Mouse (Mus musculus) kidney, embryonic 16.5 days (tissue): Measurements from ENCODE around the gene Prodh2. TPM values are rescaled to one million over a fixed set of nuclear protein-coding genes. Genes with fewer than 3 reads are reported as not detected.

Experiments used
- ATAC-seq: fragments of 200-750 bp; cut with Nextera tagmentation; 2 replicates; pipeline ENCODE4 v1.8.0; 2017; ENCODE audit warnings: moderate TSS enrichment; ENCODE audit not compliant: low FRiP score, low TSS enrichment
- H3K27ac ChIP-seq: fragments of 300-500 bp; sonication (generic); 2 replicates; pipeline ENCODE4 v1.5.1; 2014; ENCODE audit warnings: low read length
- H3K27me3 ChIP-seq: fragments of 300-500 bp; sonication (generic); 2 replicates; pipeline ENCODE4 v1.6.1; 2014; ENCODE audit warnings: low read length, control low read depth, mixed read lengths; ENCODE audit not compliant: insufficient read depth
- H3K36me3 ChIP-seq: fragments of 300-500 bp; sonication (generic); 2 replicates; pipeline ENCODE4 v1.6.1; 2014; ENCODE audit warnings: low read length, control low read depth, mixed read lengths; ENCODE audit not compliant: insufficient read depth
- H3K4me1 ChIP-seq: fragments of 300-500 bp; sonication (generic); 2 replicates; pipeline ENCODE4 v1.6.1; 2014; ENCODE audit warnings: low read length, control low read depth, mixed read lengths; ENCODE audit not compliant: insufficient read depth
- H3K4me2 ChIP-seq: fragments of 300-500 bp; sonication (generic); replicated peaks from 2 replicates; pipeline ENCODE4 v1.6.1; 2014; ENCODE audit warnings: low read depth, low read length
- H3K4me3 ChIP-seq: fragments of 300-500 bp; sonication (generic); 2 replicates; pipeline ENCODE4 v1.5.1; 2014; ENCODE audit warnings: mild to moderate bottlenecking, low read length
- H3K9ac ChIP-seq: fragments of 300-500 bp; sonication (generic); replicated peaks from 2 replicates; pipeline ENCODE4 v1.6.1; 2014; ENCODE audit warnings: low read length
- H3K9me3 ChIP-seq: fragments of 300-500 bp; sonication (generic); 2 replicates; pipeline ENCODE4 v1.6.1; 2016; ENCODE audit warnings: low read length, control low read depth
- WGBS: fragments of 180-500 bp; shearing (Covaris S2); extraction: QIAGEN DNeasy Blood & Tissue Kit; methylation state at CpG from one replicate; pipeline ENCODE4 v1.1.7; 2014; 5-methylcytosine and 5-hydroxymethylcytosine counted together
- polyA plus RNA-seq: library from polyadenylated mRNA; unstranded; fragments of >200 nt; fragmentation: Nextera tagmentation; extraction: Ambion mirVana; gene quantifications from 2 replicates; pipeline ENCODE4 v1.2.1, GENCODE M21; 2015

Gene Prodh2
- polyA plus RNA-seq, 1 experiment from 2014 or later, result 27.6 TPM

DNA sequence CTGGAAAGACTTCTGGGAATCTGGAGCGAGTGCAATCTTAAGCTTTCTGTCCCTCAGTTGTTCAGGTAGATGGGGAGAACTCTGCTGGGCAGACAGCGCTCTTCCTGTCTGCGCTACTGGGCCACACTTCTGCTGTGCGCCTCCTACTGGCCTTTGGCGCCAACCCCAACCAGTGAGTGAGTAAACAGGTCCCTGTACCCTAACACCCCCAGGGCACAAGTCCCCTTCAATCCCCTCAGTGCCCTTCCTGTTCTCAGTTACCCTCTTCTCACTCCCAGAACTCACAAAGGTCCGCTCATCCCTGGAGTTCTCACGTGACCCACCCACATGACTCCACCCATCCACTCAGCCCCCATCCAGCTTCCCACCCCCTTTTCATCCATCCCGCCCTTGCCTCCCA, 24.9 kb downstream of the Prodh2 start:
- no peak overlapping the region for H3K9ac ChIP-seq
- no peak overlapping the region for H3K4me3 ChIP-seq
- H3K4me2 ChIP-seq, result no peak overlapping the region
- H3K36me3 ChIP-seq, result peaks cover 3% of the 10 kb centered on the region; the same call in 1 of the 2 replicates
- H3K27ac ChIP-seq, result no peak overlapping the region
- 43% methylated on average over 8 of the region's 8 CpGs for WGBS
- no peaks in the 10 kb centered on the region for H3K27me3 ChIP-seq
- no peaks in the 10 kb centered on the region for H3K9me3 ChIP-seq
- ATAC-seq, result no peak
- peaks cover 17% of the 10 kb centered on the region for H3K4me1 ChIP-seq

GRCm38 (mm10) chr7:30520396-30520795, 27.0 kb downstream of the Prodh2 start:
- H3K36me3 ChIP-seq, result peaks cover 17% of the 10 kb centered on the region
- no peak overlapping the region for H3K4me2 ChIP-seq
- H3K4me1 ChIP-seq, result peaks cover 23% of the 10 kb centered on the region
- H3K27ac ChIP-seq, result no peak overlapping the region; the same call in 1 of the 2 replicates
- no peak overlapping the region for H3K9ac ChIP-seq
- H3K9me3 ChIP-seq, result no peaks in the 10 kb centered on the region
- WGBS, result 51% methylated on average over 4 of the region's 4 CpGs
- no peak overlapping the region for H3K4me3 ChIP-seq
- peak; percentile 17 for ATAC-seq
- no peaks in the 10 kb centered on the region for H3K27me3 ChIP-seq

GRCm38 (mm10) chr7:30520856-30521255, 27.4 kb downstream of the Prodh2 start:
- 76% methylated on average over 5 of the region's 5 CpGs for WGBS
- Histone ChIP-seq H3K9ac (no peak overlapping the region), H3K4me3 (no peak overlapping the region), H3K27ac (no peak overlapping the region), H3K36me3 (peaks cover 17% of the 10 kb centered on the region), H3K9me3 (no peaks in the 10 kb centered on the region), H3K4me1 (peaks cover 25% of the 10 kb centered on the region), H3K4me2 (no peak overlapping the region), H3K27me3 (no peaks in the 10 kb centered on the region)
- no peak for ATAC-seq

GRCm38 (mm10) chr7:30522871-30523270, 29.4 kb downstream of the Prodh2 start:
- Histone ChIP-seq H3K4me3 (no peak overlapping the region), H3K36me3 (peaks cover 19% of the 10 kb centered on the region), H3K27me3 (no peaks in the 10 kb centered on the region), H3K27ac (peak overlapping the region; percentile 53; the same call in 1 of the 2 replicates), H3K4me1 (peaks cover 38% of the 10 kb centered on the region), H3K9me3 (no peaks in the 10 kb centered on the region), H3K4me2 (0 out of 2 replicates have a peak overlapping the region, but pooled peaks have one; percentile 7), H3K9ac (0 out of 2 replicates have a peak overlapping the region, but pooled peaks have one; percentile 31)
- WGBS, result 52% methylated on average over 9 of the region's 10 CpGs
- ATAC-seq, result peak; percentile 24; the same call in 1 of the 2 replicates

DNA sequence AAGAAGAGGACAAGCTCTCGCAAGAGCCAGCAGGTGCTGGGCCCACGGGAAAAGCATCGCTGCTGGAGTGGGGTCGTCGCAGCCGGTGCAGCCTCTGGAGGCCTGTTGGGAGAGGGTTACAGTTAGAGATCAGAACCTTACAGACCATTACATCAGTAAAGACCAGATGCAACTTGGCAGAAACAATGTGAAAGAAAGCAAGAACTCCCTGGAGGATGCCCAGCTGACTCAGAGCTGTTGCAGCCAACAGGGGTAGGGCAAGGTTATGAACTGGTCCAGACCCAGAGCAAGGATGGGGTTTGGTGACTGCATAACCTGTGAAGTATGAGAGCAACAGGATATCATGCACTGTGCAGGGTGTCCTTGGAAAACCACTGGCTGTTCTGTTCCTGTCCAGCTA, 31.1 kb downstream of the Prodh2 start:
- 85% methylated on average over 6 of the region's 6 CpGs for WGBS
- Histone ChIP-seq H3K27me3 (no peaks in the 10 kb centered on the region), H3K27ac (no peak overlapping the region), H3K4me2 (no peak overlapping the region), H3K9ac (no peak overlapping the region), H3K9me3 (no peaks in the 10 kb centered on the region), H3K36me3 (peaks cover 35% of the 10 kb centered on the region), H3K4me1 (peaks cover 38% of the 10 kb centered on the region), H3K4me3 (no peak overlapping the region)
- ATAC-seq, result no peak

DNA sequence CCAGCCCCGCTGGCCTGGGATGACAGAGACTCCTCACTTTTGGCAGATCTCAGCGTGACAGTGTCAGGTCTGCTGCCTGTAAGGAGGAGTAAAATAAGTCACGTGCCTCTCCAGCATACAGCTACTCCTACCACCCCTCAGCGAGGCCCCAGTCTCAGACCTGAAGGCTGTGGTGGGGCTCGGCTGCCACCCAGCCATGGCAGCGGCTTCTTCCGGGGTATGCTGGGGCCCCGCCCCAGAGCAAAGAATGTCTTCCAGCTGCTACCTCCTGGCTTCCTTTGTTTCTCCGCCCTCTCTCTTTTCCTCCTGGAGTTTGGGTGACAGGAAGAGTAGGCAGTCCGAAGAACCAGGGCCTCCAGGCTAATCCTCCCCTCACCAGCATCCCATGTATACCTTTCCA, 32.5 kb downstream of the Prodh2 start:
- Histone ChIP-seq H3K4me3 (peak overlapping the region; percentile 17), H3K27me3 (no peaks in the 10 kb centered on the region), H3K4me2 (peak overlapping the region; percentile 38), H3K9me3 (no peaks in the 10 kb centered on the region), H3K4me1 (peaks cover 30% of the 10 kb centered on the region), H3K36me3 (peaks cover 49% of the 10 kb centered on the region), H3K9ac (peak overlapping the region; percentile 60), H3K27ac (peak overlapping the region; percentile 76)
- 16% methylated on average over 10 of the region's 10 CpGs for WGBS
- peak; percentile 67 for ATAC-seq

DNA sequence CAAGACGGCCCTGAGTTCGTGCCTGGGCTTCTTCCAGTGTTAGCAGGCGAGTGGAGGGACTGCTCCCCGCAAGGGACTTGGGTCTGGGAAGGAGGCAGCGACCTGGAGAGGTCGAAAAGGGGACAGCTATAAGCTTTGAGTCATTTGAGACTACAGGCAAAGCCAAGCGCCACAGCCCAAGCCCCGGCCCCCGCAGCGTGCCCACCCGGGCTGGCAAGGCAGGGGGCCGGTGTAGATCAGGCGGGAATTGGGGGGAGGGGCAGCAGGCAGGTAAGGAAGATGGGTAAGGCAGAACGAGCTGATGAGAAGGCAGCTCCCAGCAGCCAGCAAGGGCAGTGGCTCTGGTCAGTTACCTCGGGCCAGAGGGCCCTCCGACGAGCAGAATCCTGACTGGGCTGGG, 33.0 kb downstream of the Prodh2 start:
- peak; percentile 7; the same call in 1 of the 2 replicates for ATAC-seq
- peaks cover 30% of the 10 kb centered on the region for H3K4me1 ChIP-seq
- H3K4me2 ChIP-seq, result peak overlapping the region; percentile 38
- H3K27me3 ChIP-seq, result no peaks in the 10 kb centered on the region
- peak overlapping the region; percentile 60 for H3K9ac ChIP-seq
- peak overlapping the region; percentile 17 for H3K4me3 ChIP-seq
- peaks cover 52% of the 10 kb centered on the region for H3K36me3 ChIP-seq
- WGBS, result 15% methylated on average over 17 of the region's 17 CpGs
- no peaks in the 10 kb centered on the region for H3K9me3 ChIP-seq
- peak overlapping the region; percentile 76 for H3K27ac ChIP-seq

DNA sequence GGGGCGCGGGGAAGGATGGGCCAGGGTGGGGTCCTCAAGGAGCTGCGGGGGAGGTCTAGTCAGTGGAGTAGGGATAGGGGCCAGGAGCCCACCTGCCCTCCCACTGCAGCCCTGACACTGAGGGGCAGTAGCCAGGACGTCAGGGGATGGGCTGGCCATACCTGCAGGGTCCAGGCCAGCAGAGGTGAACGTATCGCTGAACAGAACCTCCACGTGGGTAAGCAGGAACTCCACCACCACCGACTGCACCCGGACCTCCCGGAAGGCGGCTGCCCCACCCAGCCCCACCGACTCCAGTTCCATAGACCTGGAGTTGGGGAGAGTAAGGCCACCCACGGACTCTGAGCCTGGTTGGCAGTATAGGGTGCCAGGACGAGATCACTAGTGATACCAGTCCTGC, 33.6 kb downstream of the Prodh2 start:
- ATAC-seq, result peak; percentile 29; the same call in 1 of the 2 replicates
- Histone ChIP-seq H3K4me2 (peak overlapping the region; percentile 38; the same call in 1 of the 2 replicates), H3K4me1 (peaks cover 30% of the 10 kb centered on the region), H3K9me3 (no peaks in the 10 kb centered on the region), H3K27me3 (no peaks in the 10 kb centered on the region), H3K9ac (peak overlapping the region; percentile 60), H3K27ac (no peak overlapping the region), H3K36me3 (peaks cover 58% of the 10 kb centered on the region), H3K4me3 (no peak overlapping the region)
- WGBS, result 70% methylated on average over 14 of the region's 14 CpGs

- ATAC-seq, result no peak
Observed at GRCm38 (mm10) chr7:30531291-30531815, 37.9 kb downstream of the Prodh2 start.

GRCm38 (mm10) chr7:30532931-30533330, 39.5 kb downstream of the Prodh2 start:
- Histone ChIP-seq H3K4me3 (no peak overlapping the region), H3K4me2 (no peak overlapping the region), H3K9ac (0 out of 2 replicates have a peak overlapping the region, but pooled peaks have one; percentile 10), H3K27me3 (no peaks in the 10 kb centered on the region), H3K36me3 (peaks cover 42% of the 10 kb centered on the region), H3K27ac (no peak overlapping the region), H3K4me1 (peaks cover 22% of the 10 kb centered on the region), H3K9me3 (no peaks in the 10 kb centered on the region)
- WGBS, result 39% methylated on average over 8 of the region's 8 CpGs
- no peak for ATAC-seq

More at GRCm38 (mm10) chr7:30531291-30531815, 37.9 kb downstream of the Prodh2 start:
- Histone ChIP-seq H3K4me1 (peaks cover 30% of the 10 kb centered on the region), H3K36me3 (peaks cover 45% of the 10 kb centered on the region), H3K27ac (no peak overlapping the region), H3K9ac (peak overlapping the region; percentile 7; the same call in 1 of the 2 replicates), H3K4me2 (no peak overlapping the region), H3K27me3 (no peaks in the 10 kb centered on the region), H3K4me3 (no peak overlapping the region), H3K9me3 (no peaks in the 10 kb centered on the region)
- WGBS, result 77% methylated on average over 9 of the region's 9 CpGs
